Mouse (Mus musculus) testis, postnatal 14 days (tissue): ENCODE results near the gene Trim63.

Experiments used
- DNase-seq: peaks from one replicate; pipeline ENCODE4 v3.0.0; 2021; ENCODE audit warnings: low spot score

The Trim63 gene

GRCm38 (mm10) chr4:134298626-134299497, 16.1 kb upstream of the Trim63 start:
- DNase-seq = no peak

GRCm38 (mm10) chr4:134299498-134299810, 15.5 kb upstream of the Trim63 start:
- DNase-seq = no peak

GRCm38 (mm10) chr4:134300316-134300715, 14.6 kb upstream of the Trim63 start:
- no peak for DNase-seq

GRCm38 (mm10) chr4:134302084-134302483, 12.8 kb upstream of the Trim63 start:
- no peak for DNase-seq

GRCm38 (mm10) chr4:134306963-134307362, 8.0 kb upstream of the Trim63 start:
- DNase-seq = no peak

GRCm38 (mm10) chr4:134307367-134308072, 7.4 kb upstream of the Trim63 start:
- peak; percentile 36 for DNase-seq

- DNase-seq = no peak
Measured at GRCm38 (mm10) chr4:134310106-134310505, 4.8 kb upstream of the Trim63 start.

GRCm38 (mm10) chr4:134310656-134311055, 4.3 kb upstream of the Trim63 start:
- DNase-seq = no peak

- DNase-seq = no peak
Measured at GRCm38 (mm10) chr4:134311784-134312183, 3.1 kb upstream of the Trim63 start.

GRCm38 (mm10) chr4:134312341-134312740, 2.6 kb upstream of the Trim63 start:
- no peak for DNase-seq

- peak; percentile 63 for DNase-seq
Measured at GRCm38 (mm10) chr4:134312901-134313300, 2.0 kb upstream of the Trim63 start.

- no peak for DNase-seq
Measured at GRCm38 (mm10) chr4:134314081-134314655, 752 bp upstream of the Trim63 start.

GRCm38 (mm10) chr4:134315470-134315869, 550 bp downstream of the Trim63 start:
- DNase-seq = no peak

GRCm38 (mm10) chr4:134316390-134316789, 1.5 kb downstream of the Trim63 start:
- no peak for DNase-seq

- DNase-seq = no peak
Measured at GRCm38 (mm10) chr4:134319074-134319473, 4.2 kb downstream of the Trim63 start.

GRCm38 (mm10) chr4:134319674-134320073, 4.8 kb downstream of the Trim63 start:
- DNase-seq = no peak

GRCm38 (mm10) chr4:134321524-134321923, 6.6 kb downstream of the Trim63 start:
- DNase-seq = no peak

GRCm38 (mm10) chr4:134324655-134325054, 9.7 kb downstream of the Trim63 start:
- DNase-seq = no peak

- DNase-seq = no peak
Measured at GRCm38 (mm10) chr4:134326859-134327530, 12.1 kb downstream of the Trim63 start.

GRCm38 (mm10) chr4:134328151-134328550, 13.2 kb downstream of the Trim63 start:
- DNase-seq = no peak

GRCm38 (mm10) chr4:134328832-134329231, 13.9 kb downstream of the Trim63 start:
- DNase-seq = no peak

- DNase-seq = no peak
Measured at GRCm38 (mm10) chr4:134330281-134330680, 15.4 kb downstream of the Trim63 start.
